Mouse (Mus musculus) layer of hippocampus, adult 11-12 months (tissue): ENCODE data around the gene Irf8.

Source experiments
- DNase-seq: peaks from one replicate; pipeline ENCODE4 v3.0.0; 2022; ENCODE audit warnings: low spot score

Gene Irf8

DNA sequence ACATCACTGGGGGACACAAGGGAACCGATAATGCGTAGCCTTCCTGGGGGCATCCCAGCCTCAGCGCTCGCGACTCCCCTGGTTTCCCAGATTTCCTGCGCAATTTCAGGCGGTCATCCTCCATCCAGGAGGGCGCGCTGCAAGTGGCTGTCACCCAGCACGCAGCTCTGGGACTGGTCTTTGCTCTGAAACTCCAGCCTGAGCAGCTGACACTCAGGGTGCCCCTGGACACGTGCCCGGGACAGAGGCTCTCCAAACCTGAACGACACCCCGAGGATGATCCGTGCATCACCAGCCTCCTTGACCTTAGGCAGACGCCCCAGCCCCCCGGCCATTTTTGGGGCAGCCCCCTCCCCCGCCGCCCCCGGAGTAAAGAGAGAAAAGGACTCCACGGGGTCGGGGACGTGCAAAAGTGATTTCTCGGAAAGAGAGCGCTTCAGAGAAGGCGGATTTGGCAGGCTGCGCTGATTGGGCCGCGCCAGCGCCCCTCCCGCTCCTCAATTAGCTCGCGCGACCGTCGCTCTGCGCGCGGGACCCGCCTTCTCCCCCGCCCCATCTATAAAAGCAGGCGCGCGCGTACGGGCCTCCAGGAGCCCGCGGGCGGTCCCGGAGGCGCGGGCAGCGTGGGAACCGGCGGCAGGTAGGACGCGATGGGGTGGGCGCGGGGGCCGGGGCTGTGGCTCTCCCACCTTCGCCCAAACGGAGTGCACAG lies at the start of gene Irf8:
TSS of gene Irf8 (plus strand) at position 589 of the 712 bp plus-strand sequence.
- peak; percentile 83 for DNase-seq

DNA sequence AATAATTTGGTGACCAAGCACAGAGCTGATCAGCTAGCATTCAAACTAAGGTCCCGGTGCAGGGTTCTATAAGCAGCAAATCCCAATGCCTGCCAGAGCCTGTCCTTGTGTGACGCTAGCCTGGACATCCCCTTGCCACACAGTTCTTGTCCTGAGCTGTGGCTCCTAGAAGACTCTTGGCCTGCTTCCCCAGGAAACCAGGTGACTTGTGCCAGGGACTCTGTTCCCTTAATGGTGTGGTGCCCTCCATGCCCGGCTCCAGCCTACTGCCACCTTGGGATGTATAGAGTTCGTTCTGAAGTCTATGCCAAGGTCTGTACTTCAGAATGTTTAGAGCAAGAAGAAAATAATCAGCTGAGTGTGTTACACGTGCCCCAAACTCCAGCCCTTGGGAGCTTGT lies 49.6 kb upstream of the Irf8 start:
- no peak for DNase-seq

DNA sequence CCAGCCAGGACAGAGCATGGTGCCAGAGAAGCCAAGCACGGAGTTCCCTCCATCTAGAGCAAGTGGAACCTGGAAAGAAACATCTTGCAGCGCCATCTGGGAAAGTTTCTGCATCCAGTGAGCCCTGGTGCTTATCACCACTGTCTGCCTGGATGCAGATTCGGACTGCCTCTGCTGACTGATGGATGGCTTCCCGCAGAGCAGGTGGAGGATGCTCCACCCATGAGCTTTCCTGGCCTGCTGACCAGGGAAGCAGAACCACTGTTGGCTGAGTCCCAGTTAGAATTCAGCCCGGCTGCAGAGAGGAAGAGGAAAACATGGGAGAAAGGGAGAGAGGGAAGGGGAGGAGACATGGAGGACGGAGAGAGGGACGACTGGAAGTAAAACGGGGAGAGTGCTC lies 48.4 kb upstream of the Irf8 start:
- no peak for DNase-seq

DNA sequence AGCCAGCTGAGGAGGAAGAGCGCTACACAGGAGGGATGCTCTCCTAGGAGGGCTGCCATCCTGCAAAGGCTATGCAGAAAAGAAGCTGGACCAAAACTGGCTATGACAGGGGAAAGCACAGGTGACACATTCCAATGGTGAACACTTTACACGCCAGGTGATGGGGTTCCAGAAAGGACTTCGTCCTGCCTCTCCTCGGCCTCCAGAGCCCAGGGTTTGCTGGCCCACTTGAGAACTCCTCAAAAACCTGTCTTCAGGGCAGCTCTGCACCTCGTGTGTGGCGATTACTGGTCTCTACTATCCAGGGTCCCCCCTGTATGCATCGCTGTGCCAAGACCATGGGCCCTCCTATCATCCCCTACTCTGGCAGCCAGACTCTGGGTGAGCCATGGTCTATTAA lies 47.6 kb upstream of the Irf8 start:
- DNase-seq = no peak

DNA sequence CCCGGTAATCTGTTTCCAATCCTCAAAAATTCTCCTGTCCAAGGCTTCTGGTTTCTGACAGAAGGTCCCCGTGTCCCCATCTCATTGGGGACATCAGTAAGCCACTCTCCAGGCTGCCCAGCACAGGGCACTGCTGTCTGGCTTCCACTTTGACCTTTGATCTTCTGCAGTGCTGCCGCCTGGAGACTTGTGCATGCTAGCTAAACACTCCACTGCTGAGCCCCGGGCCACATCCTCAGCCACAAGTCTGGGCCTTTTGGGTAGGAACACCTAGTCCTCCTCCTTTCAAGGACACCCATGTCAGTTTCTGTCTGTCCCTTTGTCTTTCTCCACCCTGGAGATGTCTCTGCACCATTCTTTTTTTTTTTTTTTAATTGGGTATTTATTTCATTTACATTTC lies 43.2 kb upstream of the Irf8 start:
- no peak for DNase-seq

DNA sequence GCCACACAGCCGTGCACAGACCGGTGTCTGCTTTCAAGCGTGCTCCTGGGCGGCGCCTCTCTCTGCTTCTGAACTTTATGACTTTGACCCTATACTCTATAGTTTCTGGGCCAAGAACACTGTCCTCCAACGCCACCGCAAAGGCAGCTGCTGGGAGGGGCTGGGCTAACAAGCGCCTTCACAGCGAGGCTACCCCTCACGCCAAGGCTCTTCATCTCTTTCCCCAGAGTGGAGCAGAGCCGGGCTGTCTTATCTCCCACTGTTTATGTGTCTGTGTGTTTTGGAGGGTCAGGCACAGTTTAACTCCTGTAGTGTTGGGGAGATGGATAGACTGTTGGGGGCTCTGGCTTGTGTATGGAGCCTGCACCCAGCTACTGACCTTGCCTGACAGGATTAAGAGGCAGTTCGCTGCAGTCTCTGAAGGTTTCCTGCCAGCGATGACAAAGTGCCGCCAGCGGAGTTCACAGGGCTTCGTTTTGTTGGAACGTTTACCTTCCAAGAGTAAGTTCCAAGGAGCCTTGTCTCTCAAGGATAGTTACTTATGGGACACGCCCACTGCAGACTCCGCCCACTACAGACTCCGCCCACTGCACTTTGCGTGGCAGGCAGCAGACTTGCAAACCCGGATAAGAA lies 42.2 kb upstream of the Irf8 start:
- no peak for DNase-seq

DNA sequence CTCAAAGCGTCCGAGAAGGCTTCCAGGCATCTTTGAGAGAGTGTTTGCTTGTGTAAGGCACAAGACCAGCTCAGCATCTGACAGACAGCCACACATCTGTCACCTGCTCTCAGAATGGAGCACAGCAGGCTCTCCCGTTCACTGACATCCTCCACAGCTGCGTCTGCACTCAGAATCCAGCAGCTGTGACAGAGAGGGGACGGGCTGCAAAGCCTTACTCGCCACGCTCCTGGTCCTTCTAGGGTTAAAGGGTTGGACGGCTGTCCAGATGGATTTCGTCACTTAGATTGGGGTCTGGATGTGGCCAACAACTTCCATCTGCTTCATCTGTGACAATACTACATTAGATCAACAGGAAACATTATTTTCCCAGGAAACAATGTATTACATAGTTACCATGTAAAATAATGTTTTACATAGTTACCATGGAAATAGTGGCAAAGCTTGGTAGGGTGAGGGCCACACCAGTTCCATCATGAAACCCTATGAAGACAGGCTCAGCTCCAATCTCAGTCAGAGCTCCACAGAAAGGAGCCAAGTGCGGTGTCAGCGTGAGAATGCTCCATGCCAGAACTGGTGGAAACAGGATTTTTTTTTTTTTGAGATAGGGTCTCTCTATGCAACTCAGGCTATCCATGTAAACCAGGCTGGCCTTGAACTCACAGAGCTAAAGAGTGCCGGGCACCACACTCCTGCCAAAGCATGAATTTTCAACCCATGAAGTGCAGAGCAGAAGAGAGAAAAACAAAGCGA lies 39.6 kb upstream of the Irf8 start:
- DNase-seq = no peak

DNA sequence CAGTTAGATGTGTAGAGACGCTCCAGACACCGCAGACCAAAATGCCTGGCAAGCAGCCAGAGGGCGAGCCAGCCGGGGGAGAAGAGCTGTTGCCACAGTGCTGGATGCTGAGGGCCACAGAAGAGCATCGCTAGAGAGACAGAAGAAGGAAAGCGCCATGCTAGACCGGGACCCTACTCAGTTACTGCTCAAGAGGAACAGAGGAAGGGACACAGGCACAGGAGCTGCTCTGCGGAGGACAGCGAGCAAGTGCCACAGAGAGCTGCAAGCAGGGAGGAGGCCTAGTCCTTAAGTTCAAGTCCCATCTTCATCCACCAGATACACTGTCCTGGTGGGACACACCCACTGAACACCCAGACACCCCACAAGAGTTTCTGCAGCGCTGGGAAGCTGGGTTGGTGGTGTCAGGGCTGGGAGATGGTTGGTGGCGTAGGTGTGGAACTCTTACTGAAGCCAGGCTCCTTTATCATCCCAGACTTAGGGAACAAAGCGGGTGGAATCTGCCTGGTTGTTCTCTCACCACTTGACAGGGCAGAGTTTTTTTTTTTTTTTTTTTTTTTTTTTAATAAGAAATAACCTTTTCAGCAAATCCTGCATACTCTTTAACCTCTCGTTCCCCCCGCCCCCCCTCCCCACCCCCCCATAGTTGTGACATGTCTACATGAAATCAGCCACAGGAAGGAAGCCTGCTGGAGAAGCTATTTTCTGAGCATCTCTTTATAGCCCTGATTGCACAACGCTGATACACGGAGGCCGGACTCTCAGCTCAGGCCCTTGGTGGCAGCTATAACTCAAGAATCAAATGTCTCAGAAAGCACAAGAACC lies 38.8 kb upstream of the Irf8 start:
- DNase-seq = peak; percentile 60

DNA sequence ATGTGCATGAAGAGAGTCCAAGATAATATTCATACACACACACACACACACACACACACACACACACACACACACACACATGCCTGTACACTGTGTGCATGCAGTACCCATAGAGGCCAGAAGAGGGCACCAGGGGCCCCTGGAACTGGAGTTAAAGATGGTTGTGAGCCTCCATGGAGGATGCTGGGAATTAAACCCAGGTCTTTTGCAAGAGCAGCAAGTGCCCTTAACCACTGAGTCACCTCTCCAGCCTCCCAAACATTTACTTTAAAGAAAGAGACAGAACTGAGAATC lies 38.2 kb upstream of the Irf8 start:
- no peak for DNase-seq

DNA sequence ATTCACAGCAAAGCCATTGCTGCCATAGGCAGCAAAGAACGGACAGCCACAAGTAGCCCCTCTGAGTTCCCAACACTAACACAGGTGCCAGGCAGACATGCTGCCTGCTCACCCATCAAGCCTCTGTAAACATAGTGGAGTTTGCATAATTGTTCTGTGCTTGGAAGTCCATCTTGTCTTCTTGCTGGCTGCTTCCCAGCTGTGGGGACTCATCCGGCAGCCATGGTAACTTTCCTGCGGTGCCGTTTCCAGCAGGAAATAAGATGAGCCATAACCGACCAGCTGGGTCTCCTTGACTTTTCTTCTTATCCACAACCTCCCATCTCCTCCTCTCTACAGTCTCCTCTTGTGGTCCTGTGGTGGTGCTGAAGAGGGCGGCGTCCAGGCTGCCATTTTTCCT lies 37.7 kb upstream of the Irf8 start:
- no peak for DNase-seq

DNA sequence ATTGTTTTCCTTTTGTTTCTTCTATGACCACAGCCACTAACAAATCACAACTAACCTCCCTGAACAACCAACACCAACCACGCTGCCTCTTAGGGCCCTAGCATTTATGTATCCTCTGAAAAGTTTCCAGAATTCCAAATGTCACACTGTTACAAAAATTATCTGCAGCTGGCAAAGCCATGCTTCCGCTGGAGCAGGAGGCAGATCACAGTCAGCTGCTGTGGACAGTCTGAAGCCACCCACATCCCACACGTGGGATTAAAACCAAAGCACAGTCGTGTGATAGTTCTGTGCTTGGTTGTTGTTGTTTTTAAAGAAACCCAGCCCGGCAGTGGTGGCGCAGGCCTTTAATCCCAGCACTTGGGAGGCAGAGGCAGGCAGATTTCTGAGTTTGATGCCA lies 37.1 kb upstream of the Irf8 start:
- no peak for DNase-seq

DNA sequence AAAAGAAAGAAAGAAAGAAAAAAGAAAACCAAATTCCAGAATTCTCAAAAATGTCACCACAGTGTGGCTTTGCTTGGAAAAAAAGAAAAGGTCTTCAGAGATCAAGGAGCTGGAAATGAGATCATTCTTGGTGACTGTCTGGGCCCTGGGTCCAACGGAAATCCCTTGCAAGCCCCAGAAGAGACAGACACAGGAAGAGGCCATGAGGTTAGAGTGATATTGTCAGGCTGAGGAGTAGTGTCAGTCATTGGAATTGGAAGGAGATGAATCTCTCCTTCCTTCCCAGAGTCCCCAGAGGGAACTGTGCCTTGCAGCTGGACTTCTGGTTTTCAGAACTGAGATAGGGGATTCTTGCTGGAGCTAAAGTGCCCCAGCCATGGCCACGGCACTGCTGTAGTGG lies 36.6 kb upstream of the Irf8 start:
- no peak for DNase-seq

DNA sequence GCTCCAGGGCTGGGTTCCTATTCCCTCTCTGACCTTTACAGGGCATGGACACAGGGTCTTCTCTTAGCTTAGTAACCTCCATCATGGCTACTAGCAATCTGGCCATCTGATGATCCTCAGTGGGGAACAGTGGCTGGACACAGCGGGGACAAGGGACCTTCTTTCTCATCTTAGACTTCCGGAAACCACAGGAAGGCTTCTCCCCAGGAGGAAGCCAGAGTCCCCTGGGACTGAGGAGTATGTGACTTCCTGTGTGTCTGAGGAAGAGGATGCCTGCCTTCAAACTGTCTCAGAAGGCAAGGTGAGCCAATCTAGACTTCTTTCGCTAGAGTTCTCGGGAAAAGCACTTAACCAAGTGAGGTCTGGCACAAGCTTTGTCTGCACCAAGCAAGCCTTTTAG lies 36.1 kb upstream of the Irf8 start:
- no peak for DNase-seq

DNA sequence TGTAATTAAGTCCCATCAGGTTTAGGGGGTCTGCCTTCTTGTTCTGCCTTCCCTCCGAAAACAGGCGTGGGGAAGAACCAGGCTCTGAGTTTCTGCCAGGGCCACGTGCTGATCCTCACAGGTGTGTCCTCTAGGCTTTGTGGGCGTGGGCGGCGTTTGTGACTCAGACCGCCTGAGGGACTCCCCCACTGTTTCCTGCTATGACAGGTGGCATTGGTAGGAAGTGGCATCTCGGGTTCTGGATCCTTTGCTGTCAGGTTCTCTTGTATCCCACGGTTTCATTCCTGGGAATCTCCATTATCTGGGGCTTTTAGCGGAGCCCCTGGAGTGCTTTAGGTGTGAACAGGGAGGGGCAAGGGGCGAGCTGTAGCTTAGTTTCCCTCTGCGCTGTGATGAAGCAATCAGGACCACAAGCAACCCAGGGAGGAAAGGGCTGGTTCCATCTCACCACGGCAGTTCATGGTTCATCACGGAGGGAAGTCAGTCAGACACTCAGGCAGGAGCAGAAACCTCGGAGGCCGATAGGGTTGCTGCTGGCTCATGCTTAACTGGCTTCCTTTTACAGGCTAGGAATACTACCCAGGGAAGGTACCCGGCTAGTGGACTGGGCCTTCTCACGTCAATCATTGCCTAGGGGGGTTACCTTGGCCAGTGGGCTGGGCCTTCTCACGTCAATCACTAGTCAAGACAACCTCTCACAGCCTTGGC lies 34.2 kb upstream of the Irf8 start:
- DNase-seq = peak; percentile 53

DNA sequence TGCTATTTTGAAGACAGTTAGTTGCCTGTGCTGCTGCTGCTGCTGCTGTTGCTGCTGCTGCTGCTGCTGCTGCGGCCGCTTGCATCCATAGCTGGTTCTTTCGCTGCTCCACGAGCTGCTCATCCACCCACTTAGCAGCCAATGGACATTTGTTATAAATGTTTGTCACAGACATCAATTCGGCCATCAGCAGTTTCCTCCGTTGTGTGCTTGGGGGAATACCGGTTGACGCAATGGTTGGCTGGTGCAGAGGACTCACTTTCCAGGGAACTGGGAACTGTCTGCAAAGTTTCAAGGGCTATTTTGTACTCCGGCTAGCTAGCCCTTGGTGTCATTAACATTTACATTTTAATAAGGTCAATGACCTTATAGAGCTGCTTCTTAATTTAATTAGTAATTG lies 32.0 kb upstream of the Irf8 start:
- no peak for DNase-seq

DNA sequence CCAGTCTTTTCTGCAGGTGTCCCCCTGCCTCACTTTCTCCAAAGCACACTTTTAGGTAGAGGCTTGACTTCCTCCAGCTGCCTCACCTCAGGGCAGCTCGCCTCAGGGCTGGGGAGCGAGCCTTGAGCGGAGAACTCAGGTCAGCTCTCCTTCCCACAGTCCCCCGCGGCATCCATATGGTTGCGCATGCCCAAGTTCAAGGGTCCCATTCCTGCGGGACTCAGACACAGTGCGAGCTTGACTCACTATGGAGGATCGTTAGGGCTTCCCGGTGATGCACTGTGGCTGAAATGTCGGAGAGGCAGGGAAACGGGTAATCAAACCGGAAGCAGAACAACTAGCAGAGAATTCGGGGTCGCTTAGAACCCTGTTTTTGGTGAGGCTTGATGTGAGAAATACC lies 31.0 kb upstream of the Irf8 start:
- DNase-seq = no peak

DNA sequence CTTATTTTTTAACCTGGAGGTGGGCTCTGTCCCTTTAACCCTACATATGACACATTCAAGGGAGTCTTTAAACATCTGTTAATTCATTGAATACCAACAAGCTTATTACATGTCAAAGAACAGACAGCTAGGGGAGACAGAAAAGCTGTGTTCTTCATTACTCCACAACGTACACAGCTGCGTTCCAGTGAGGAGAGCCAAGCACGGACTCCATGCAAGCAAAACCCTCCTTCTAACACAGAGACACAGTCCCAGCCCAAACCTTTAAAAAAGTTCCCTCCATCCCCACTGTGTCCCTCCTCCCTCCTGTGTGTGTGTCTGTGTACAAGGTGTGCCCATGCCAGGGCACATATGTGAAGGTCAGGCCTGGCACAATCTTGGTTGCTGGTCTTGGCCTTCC lies 30.0 kb upstream of the Irf8 start:
- no peak for DNase-seq

DNA sequence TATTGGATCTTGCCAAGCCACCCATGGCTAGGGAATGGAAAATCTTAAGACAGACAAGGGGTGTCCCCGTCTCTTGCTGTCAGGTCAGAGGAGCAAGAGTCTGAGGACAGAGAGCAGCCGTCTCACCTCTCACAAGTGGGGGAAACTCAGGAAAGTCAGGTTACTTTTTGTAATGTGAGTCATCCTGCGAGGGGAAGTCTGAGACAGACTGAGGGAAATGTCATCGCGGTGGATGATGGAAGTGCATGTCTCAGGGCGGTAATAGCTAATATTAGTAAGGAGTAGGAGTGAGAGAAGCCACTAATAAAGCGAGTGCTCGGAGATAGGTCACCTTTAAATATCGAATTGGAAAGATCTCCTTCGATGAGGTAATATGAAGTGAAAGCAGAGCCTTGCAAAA lies 27.0 kb upstream of the Irf8 start:
- DNase-seq = no peak

DNA sequence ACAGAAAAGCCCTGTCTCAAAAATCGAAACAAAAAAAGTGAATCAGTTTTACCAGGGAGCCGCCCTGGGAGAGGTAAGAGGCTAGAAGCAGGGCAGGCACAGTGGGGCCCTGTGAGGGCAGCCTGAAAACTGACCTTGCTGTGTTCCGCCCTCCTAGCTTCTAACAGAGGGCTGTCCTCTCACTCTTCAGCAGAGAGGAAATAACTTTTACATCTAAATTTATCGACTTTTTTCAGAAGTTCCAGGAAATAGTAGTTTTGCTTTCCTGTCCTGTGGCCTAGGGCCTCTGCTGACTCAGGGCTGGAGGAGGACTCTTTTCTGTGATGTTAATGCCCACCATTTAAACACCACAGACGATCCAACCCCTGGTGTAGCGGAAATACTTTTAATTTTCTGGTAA lies 21.0 kb upstream of the Irf8 start:
- no peak for DNase-seq

DNA sequence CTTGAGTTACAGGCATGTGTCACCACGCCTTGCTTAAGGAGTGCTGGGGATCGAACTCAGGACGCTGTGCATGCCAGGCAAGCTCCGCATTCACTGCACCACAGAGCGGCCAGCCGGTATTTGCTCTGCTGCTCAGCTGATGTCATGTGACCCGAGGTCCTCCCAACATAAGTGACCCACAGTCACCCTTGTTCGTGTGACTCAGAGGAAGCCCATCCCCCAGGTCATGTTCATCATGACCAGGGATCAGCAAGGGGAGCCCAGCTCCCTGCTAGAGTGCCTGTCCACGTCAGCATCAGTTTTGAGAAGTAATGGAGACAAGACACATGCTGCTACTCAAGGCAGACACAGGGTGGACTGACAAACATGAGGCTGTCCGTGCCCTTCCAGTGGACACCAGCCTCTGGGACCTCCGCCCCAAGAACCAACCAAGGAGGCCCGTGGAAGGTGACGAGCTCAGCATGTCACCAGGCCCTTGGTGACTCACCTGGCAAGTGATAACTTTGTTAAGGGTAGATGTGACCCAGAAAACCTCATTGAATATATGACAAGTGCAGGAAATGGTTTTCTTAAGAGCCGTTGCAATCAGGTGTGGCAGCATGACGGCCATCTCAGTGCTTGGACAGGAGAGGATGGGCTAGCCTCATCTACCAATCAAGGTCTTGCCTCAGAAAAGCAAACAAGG lies 20.0 kb upstream of the Irf8 start:
- no peak for DNase-seq

DNA sequence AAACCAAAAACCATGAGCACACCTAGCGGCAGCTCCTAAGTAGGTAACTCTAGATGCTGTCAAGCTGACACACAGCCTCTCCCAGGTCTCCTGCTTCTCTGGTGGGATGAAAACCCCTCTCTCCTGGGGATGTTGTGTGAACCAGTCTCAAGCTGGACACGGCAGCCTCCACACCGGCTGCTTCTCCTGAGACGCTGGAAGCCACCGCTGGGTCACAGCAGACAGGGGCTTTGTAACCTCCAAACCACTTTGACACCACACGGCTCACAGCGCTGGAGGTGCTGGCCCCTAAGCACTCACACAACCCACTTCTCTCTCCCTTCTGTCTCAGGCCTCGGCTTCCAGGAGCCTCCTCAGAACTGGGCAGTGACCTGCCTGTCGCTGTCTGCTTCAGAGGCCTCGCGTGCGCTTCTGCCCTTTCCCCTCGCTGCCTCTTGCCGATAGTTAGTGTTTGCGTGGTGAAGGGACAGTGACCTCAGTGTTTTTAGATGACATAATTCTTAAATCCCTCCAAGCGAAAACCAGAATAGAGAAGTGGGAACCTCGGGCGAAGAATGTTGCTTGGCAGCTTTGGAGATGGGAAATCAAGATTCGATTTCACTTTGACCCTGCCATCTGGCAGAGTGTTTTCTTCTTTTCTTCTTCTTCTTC lies 16.4 kb upstream of the Irf8 start:
- DNase-seq = no peak
